Mouse (Mus musculus) 3T3-L1 (cell line): ENCODE results near the gene Cxcl13.

ENCODE experiments used
- DNase-seq: peaks from one replicate; pipeline ENCODE4 v3.0.0-alpha.2; 2015; ENCODE audit warnings: low read depth, low spot score

The Cxcl13 gene

GRCm38 (mm10) chr5:95983797-95984486 is 27.2 kb downstream of the Cxcl13 start:
- DNase-seq = peak; percentile 14

DNA sequence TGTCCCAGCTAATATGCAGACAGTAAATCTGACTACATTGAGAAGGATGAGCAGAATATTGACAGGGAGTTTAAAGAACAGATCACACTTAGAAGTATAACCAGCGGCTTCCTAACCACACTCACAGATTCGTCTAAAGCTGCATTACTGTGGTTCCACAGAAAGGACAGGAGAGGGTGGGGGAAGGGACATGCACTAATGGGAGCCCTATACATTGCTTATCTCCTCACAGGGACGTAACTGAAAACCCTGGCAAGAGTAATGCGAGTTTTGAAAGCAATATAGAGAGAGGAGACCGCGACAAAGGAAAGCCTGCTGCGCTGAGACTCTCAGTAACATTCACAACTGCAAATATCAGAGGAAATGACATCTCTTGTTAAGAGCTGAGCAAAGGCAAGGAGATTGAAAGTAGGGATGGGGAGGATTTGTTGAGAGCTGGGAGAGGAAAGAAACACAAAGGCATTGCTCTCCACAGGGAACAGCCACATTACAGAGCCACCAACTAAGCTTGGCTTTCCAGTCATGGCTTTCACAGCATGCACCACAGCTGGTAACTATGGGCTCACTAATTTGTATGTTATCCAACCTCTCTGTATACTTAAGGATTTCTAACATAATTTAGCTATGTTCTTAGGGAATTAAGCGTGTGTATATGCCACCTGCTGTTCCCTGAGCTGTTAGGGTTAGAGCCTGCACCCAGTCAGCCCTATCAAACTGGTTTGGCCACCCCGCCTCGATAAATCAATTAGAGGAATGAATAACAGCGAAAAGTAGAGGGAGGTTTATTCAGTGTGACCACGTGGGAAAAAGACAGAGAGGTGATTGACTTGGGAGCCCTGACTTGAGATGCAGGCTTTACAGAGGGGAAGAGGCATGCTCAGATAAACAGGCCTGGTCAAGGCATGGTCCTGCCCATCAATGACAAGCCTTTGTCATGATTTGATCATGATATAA is 34.9 kb downstream of the Cxcl13 start:
- DNase-seq = no peak

GRCm38 (mm10) chr5:95997276-95997675 is 40.5 kb downstream of the Cxcl13 start:
- DNase-seq = no peak

DNA sequence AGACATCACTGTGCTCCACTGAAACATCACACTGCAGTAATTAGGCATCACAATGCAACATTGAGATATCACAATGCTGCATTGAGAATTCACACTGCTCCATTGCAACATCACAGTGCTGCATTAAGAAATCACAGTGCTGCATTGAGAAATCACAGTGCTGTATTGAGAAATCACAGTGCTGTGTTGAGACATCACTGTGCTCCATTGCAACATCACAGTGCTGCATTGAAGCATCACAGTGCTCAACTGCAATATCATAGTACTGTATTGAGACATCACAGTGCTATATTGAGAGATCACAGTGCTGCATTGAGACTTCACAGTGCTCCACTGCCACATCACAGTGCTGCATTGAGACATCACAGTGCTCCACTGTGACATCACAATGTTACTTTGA is 46.6 kb downstream of the Cxcl13 start:
- no peak for DNase-seq

DNA sequence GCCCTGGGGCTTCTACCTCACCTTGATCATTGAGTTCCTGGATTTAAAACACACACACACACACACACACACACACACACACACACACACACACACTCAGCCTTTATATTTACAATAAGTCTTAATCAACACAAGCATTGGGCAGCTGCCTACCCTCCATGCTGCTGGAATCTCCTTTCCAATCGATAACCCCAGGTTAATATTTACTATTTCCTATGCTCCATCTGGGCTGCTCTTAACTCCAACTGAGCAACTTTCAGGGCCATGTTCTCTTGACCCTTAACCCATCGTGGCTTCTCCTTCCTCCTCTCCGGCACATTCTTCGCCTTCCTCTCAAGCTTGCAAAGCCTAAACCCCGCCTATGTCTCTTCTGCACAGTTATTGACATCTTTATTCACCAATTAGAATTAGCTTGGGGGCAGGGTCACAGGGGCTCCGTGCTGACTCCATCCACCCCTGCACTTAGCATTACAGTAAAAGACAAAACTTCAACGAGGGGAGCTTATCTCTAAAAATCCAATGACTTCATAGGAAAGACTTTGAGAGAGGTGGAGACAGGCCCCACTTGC is 51.6 kb downstream of the Cxcl13 start:
- no peak for DNase-seq

DNA sequence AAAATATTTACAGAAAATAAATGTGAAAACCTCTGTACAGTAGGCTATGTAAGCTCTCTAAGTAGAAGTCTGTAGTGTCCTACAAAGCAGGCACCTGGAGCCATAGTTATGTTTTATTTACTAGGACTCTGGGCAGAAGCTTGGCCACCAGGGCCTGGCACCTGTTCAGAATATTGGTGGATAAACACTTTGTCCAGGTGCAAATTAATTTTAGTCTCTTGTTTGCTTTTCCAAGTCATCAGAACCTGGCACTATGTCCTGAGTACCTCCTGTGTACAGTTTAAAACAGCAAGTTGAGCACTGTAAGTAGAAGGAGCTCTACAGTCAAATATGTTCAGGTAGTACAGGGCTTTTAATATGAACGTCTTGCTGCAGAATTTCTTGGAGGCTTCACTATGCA is 52.3 kb downstream of the Cxcl13 start:
- no peak for DNase-seq
